Mouse (Mus musculus): ENCODE results near the gene Csf2rb2. TPM values are rescaled to one million over a fixed set of nuclear protein-coding genes. Genes with fewer than 3 reads are reported as not detected.

Gene Csf2rb2
- total RNA-seq, 2 experiments from 2014 or later = 0.64 to 0.72 TPM

Small RNA genes within 50 kb of the gene (microRNA-seq; reads per million reads assigned to microRNA genes)
- gene Mir7676-1 (0 reads per million in 2 experiments), gene Mir7676-2 (0 reads per million in 2 experiments)

Other genes starting within 250 kb of the Csf2rb2 start
- 10 to 100 TPM; 60.5 to 68.7 TPM for gene Cacng2, start 185.7 kb downstream of the Csf2rb2 start, total RNA-seq (2021)
- 10 to 100 TPM; 35.4 to 42.3 TPM for gene Ift27, start 131.6 kb downstream of the Csf2rb2 start, total RNA-seq (2021)
- 10 to 100 TPM; 39.1 to 46.5 TPM for gene Pvalb, start 99.3 kb downstream of the Csf2rb2 start, total RNA-seq (2021)
- gene Ncf4, start 60.9 kb downstream of the Csf2rb2 start, total RNA-seq (2021) = 1 to 10 TPM; 1.2 to 1.3 TPM
- gene Csf2rb, start 20.0 kb upstream of the Csf2rb2 start, total RNA-seq (2021) = 1 to 10 TPM; 1.5 to 1.7 TPM
- gene Tex33, start 90.2 kb upstream of the Csf2rb2 start, total RNA-seq (2021) = not detected
- 10 to 100 TPM; 30.8 to 39.2 TPM for gene Tst, start 100.2 kb upstream of the Csf2rb2 start, total RNA-seq (2021)
- gene Mpst, start 100.7 kb upstream of the Csf2rb2 start, total RNA-seq (2021) = 10 to 100 TPM; 39.0 to 47.2 TPM
- gene Kctd17, start 122.8 kb upstream of the Csf2rb2 start, total RNA-seq (2021) = 100 to 1,000 TPM; 288 to 291 TPM
- gene Tmprss6, start 162.9 kb upstream of the Csf2rb2 start, total RNA-seq (2021) = not detected
- gene Il2rb, start 189.6 kb upstream of the Csf2rb2 start, total RNA-seq (2021) = under 1 TPM in 1 of 2 experiments, not detected in 1; 0.11 TPM
- 1 to 10 TPM; 7.7 to 9.0 TPM for gene C1qtnf6, start 225.7 kb upstream of the Csf2rb2 start, total RNA-seq (2021)
- gene Sstr3, start 239.0 kb upstream of the Csf2rb2 start, total RNA-seq (2021) = 10 to 100 TPM; 16.7 to 20.6 TPM

Measured in left cerebral cortex, postnatal 14 days (tissue).